In the genomic region with DNA sequence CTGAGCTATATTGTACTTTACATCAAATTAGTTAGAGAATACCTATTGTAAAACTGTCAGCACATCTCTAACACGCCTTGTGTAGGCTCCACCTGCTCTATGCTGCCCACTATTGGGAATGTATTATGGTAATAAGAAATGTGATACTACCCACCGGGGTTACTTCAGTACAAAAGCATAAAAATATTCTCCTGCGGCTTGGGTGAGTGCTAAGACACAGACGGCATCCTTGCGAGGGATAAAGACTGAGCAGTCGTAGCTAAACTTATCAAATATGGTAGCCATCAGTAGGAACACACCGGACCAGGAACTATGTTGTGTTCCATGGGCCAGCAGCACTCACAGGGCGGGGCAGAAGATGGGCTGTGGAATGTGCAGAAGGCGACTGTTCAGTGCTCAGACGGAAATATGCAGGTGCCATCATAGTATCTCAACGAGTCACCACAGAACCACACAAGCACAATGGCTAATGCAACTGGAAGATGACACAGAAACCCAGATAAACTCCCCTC, we compare ENCODE assay signal across 8 mouse cellular contexts. TPM values are rescaled to one million over a fixed set of nuclear protein-coding genes. Genes with fewer than 3 reads are reported as not detected.
A peak's percentile ranks its signal among the peaks of the same experiment; 100 is the strongest.
DNase-seq lines count a peak whose midpoint lies in the region; ATAC-seq and TF ChIP-seq lines count a peak whose summit lies in the region.

No protein-coding gene starts in this region.

- no peak for ATAC-seq in forebrain, embryonic 16.5 days
- ATAC-seq in hindbrain, embryonic 16.5 days = no peak
- no peak for ATAC-seq in midbrain, embryonic 11.5 days (ENCODE audit: low FRiP score)

- H3K27ac ChIP-seq in cerebellum, adult 2 months (ENCODE audit: insufficient read depth, low read length) = 0 out of 2 replicates have a peak overlapping the region, but pooled peaks have one; percentile 10
- H3K27ac ChIP-seq in forebrain, embryonic 16.5 days (ENCODE audit: low read length) = peak overlapping the region; percentile 100
- peak overlapping the region; percentile 100 for H3K27ac ChIP-seq in hindbrain, embryonic 16.5 days (ENCODE audit: low read depth, low read length)
- peak overlapping the region; percentile 100 for H3K27ac ChIP-seq in limb, embryonic 10.5 days
- peak overlapping the region; percentile 99 for H3K27ac ChIP-seq in midbrain, embryonic 11.5 days (ENCODE audit: low read depth, low read length)

- H3K9me3 ChIP-seq in forebrain, embryonic 16.5 days (ENCODE audit: control insufficient read depth, low read length) = 0 out of 2 replicates have a peak, but pooled peaks cover 4% of the 10 kb centered on the region
- H3K9me3 ChIP-seq in hindbrain, embryonic 16.5 days (ENCODE audit: control insufficient read depth, low read length) = no peaks in the 10 kb centered on the region
- no peaks in the 10 kb centered on the region for H3K9me3 ChIP-seq in limb, embryonic 10.5 days (replicated peaks)
- H3K9me3 ChIP-seq in midbrain, embryonic 11.5 days (ENCODE audit: control insufficient read depth, low read length) = no peaks in the 10 kb centered on the region

- no peaks in the 10 kb centered on the region for H3K27me3 ChIP-seq in cerebellum, adult 2 months (ENCODE audit: control insufficient read depth, insufficient read depth, low read length)
- H3K27me3 ChIP-seq in forebrain, embryonic 16.5 days (replicated peaks; ENCODE audit: control insufficient read depth, insufficient read depth, low read length) = no peaks in the 10 kb centered on the region
- no peaks in the 10 kb centered on the region for H3K27me3 ChIP-seq in hindbrain, embryonic 16.5 days (replicated peaks; ENCODE audit: control insufficient read depth, insufficient read depth, low read length)
- H3K27me3 ChIP-seq in limb, embryonic 10.5 days (ENCODE audit: low read depth, poor library complexity, severe bottlenecking) = no peaks in the 10 kb centered on the region
- no peaks in the 10 kb centered on the region for H3K27me3 ChIP-seq in midbrain, embryonic 11.5 days (ENCODE audit: control insufficient read depth, insufficient read depth, low read length)
- no peaks in the 10 kb centered on the region for H3K27me3 ChIP-seq in splenic B cell, adult 2 months (ENCODE audit: control insufficient read depth, insufficient read depth, low read length, poor library complexity, severe bottlenecking)

- H3K36me3 ChIP-seq in forebrain, embryonic 16.5 days (ENCODE audit: control insufficient read depth, insufficient read depth) = no peaks in the 10 kb centered on the region; the same call in 1 of the 2 replicates
- peaks cover 2% of the 10 kb centered on the region; the same call in 1 of the 2 replicates for H3K36me3 ChIP-seq in hindbrain, embryonic 16.5 days (ENCODE audit: control insufficient read depth, insufficient read depth, low read length)
- H3K36me3 ChIP-seq in limb, embryonic 10.5 days = peaks cover 33% of the 10 kb centered on the region
- H3K36me3 ChIP-seq in midbrain, embryonic 11.5 days (ENCODE audit: control insufficient read depth, insufficient read depth, low read length) = peaks cover 13% of the 10 kb centered on the region
- 0 out of 2 replicates have a peak, but pooled peaks cover 6% of the 10 kb centered on the region for H3K36me3 ChIP-seq in splenic B cell, adult 2 months (ENCODE audit: control insufficient read depth, insufficient read depth, low read length, poor library complexity, severe bottlenecking)

- peak overlapping the region; percentile 98 for H3K4me3 ChIP-seq in cerebellum, adult 2 months (replicated peaks; ENCODE audit: insufficient read depth, low read depth, low read length)
- H3K4me3 ChIP-seq in forebrain, embryonic 16.5 days (replicated peaks; ENCODE audit: low read length) = peak overlapping the region; percentile 96
- peak overlapping the region; percentile 80 for H3K4me3 ChIP-seq in hindbrain, embryonic 16.5 days (ENCODE audit: low read length)
- peak overlapping the region; percentile 84 for H3K4me3 ChIP-seq in limb, embryonic 10.5 days
- peak overlapping the region; percentile 97 for H3K4me3 ChIP-seq in midbrain, embryonic 11.5 days (ENCODE audit: low read depth, low read length)

- peak overlapping the region; percentile 65 for H3K4me2 ChIP-seq in forebrain, embryonic 16.5 days (ENCODE audit: low read length)
- peak overlapping the region; percentile 74 for H3K4me2 ChIP-seq in hindbrain, embryonic 16.5 days (ENCODE audit: low read length)
- H3K4me2 ChIP-seq in midbrain, embryonic 11.5 days = peak overlapping the region; percentile 69

- no peak; the same call in 1 of the 2 replicates for TF ChIP-seq CTCF in cerebellum, adult 2 months (IDR thresholded peaks at IDR 0.05; ENCODE audit: borderline replicate concordance, insufficient read depth, low read depth, low read length)

- peak overlapping the region; percentile 98 for H3K9ac ChIP-seq in forebrain, embryonic 16.5 days (replicated peaks; ENCODE audit: low read depth, low read length)
- peak overlapping the region; percentile 100 for H3K9ac ChIP-seq in hindbrain, embryonic 16.5 days (ENCODE audit: low read depth, low read length)
- peak overlapping the region; percentile 99 for H3K9ac ChIP-seq in midbrain, embryonic 11.5 days (ENCODE audit: low read length)

- H3K4me1 ChIP-seq in cerebellum, adult 2 months (ENCODE audit: control insufficient read depth, insufficient read depth, low read length) = peaks cover 12% of the 10 kb centered on the region
- H3K4me1 ChIP-seq in forebrain, embryonic 16.5 days (replicated peaks; ENCODE audit: control insufficient read depth, insufficient read depth, low read length) = peaks cover 24% of the 10 kb centered on the region
- peaks cover 16% of the 10 kb centered on the region for H3K4me1 ChIP-seq in hindbrain, embryonic 16.5 days (ENCODE audit: control insufficient read depth, insufficient read depth, low read depth, low read length)
- H3K4me1 ChIP-seq in limb, embryonic 10.5 days = peaks cover 19% of the 10 kb centered on the region
- H3K4me1 ChIP-seq in midbrain, embryonic 11.5 days (ENCODE audit: control insufficient read depth, insufficient read depth, low read length) = peaks cover 15% of the 10 kb centered on the region

- intact Hi-C loops in heart, postnatal 25 days (cut with DNase I) = loop anchor here (10.0 kb wide), 2 partner anchors 99 to 259 kb away; no protein-coding TSS in a partner anchor

- DNase-seq in heart, adult 11 months = peak; percentile 95
- DNase-seq in heart, postnatal 25 days (ENCODE audit: low spot score) = no peak
- DNase-seq in cerebellum, adult 2 months = peak; percentile 59 to 66
- DNase-seq in limb, embryonic 10.5 days (ENCODE audit: low spot score) = peak; percentile 57
- peak; percentile 93 for DNase-seq in midbrain, embryonic 11.5 days (ENCODE audit: low spot score, missing footprints)
- DNase-seq in splenic B cell, adult 2 months (ENCODE audit: low read depth, low spot score) = peak; percentile 59

- 0 out of 2 replicates have a peak, but pooled peaks have one; percentile 23 for TF ChIP-seq POLR2A in cerebellum, adult 2 months (IDR thresholded peaks at IDR 0.05; ENCODE audit: borderline replicate concordance, insufficient read depth, low read length)

- under 1% methylated on average over 11 of the region's 11 CpGs for WGBS in cerebellum, adult 2 months
- under 1% methylated on average over 11 of the region's 11 CpGs for WGBS in forebrain, embryonic 16.5 days
- 1% methylated on average over 11 of the region's 11 CpGs for WGBS in hindbrain, embryonic 16.5 days
- 36% methylated on average over 11 of the region's 11 CpGs for WGBS in limb, embryonic 10.5 days
- 13% methylated on average over 11 of the region's 11 CpGs for WGBS in midbrain, embryonic 11.5 days

RNA-seq across cellular contexts. Expression of a gene that starts 3.3 kb away (rescaled TPM):
- 10 to 100 TPM; 21.0 to 26.9 TPM for total RNA-seq in heart, postnatal 25 days (2021)
- 17.6 and 18.1 TPM in 2 replicates for polyA plus RNA-seq in cerebellum, adult 2 months (2012; rRNA removed)
- polyA plus RNA-seq in forebrain, embryonic 16.5 days (2015; fragmentation: Nextera tagmentation; extraction: Ambion mirVana) = 28.7 and 29.8 TPM in 2 replicates
- polyA plus RNA-seq in hindbrain, embryonic 16.5 days (2015; fragmentation: Nextera tagmentation; extraction: Ambion mirVana) = 15.0 and 17.5 TPM in 2 replicates
- polyA plus RNA-seq in limb, embryonic 10.5 days (2016; fragmentation: Nextera tagmentation; extraction: Ambion mirVana) = 29.5 and 34.9 TPM in 2 replicates
- polyA plus RNA-seq in midbrain, embryonic 11.5 days (2014; fragmentation: Nextera tagmentation; extraction: Ambion mirVana) = 34.8 and 35.5 TPM in 2 replicates

Comparison
In these comparisons a context has a peak if more than half of its experiments do, and no peak if none do; other contexts are left out.
1. H3K27ac ChIP-seq: peak in every context shown above with its lines; median percentile 100 in forebrain, embryonic 16.5 days; 100 in hindbrain, embryonic 16.5 days; 100 in limb, embryonic 10.5 days; 99 in midbrain, embryonic 11.5 days; 10 in cerebellum, adult 2 months.